Mouse (Mus musculus): Measurements from ENCODE around the gene S1pr4.

GRCm38 (mm10) chr10:81505016-81505664 is 5.2 kb upstream of the S1pr4 start:
- TF ChIP-seq CTCF (IDR thresholded peaks at IDR 0.05; ENCODE audit: low read depth) (no peak), EP300 (optimal IDR thresholded peaks at IDR 0.05) (no peak)
